8 mouse cellular contexts compared by ENCODE assay signal in genomic region chr2:129873489-129873888, GRCm38 (mm10).
DNase-seq lines count a peak whose midpoint lies in the region; ATAC-seq and TF ChIP-seq lines count a peak whose summit lies in the region.

No protein-coding gene starts in this region.

- no peak for DNase-seq in Patski (ENCODE audit: low read depth, low spot score)
- DNase-seq in cerebellum, adult 11-12 months: peak; percentile 89
- DNase-seq in forelimb bud, embryonic 11.5 days (ENCODE audit: low read depth, low spot score): peak; percentile 74
- DNase-seq in hindbrain, embryonic 14.5 days (ENCODE audit: low spot score): peak; percentile 90
- DNase-seq in layer of hippocampus, postnatal 36 days: peak; percentile 79 to 83
- peak; percentile 82 for DNase-seq in right cerebral cortex, postnatal 14 days
- peak; percentile 46 for DNase-seq in yolk sac, embryonic 10.5 days (ENCODE audit: low spot score)

- peak; percentile 76 for ATAC-seq in Patski
- peak; percentile 84 for ATAC-seq in hindbrain, embryonic 14.5 days (ENCODE audit: low FRiP score)
- ATAC-seq in megakaryocyte-erythroid progenitor cell, adult 5-6 weeks (replicated peaks; ENCODE audit: low FRiP score, low TSS enrichment, poor library complexity, severe bottlenecking): peak; percentile 87

- no peak overlapping the region for H3K4me3 ChIP-seq in hindbrain, embryonic 14.5 days (replicated peaks; ENCODE audit: low read length)

- WGBS in hindbrain, embryonic 14.5 days: 7% methylated on average over 5 of the region's 5 CpGs

- H3K36me3 ChIP-seq in hindbrain, embryonic 14.5 days (replicated peaks; ENCODE audit: control insufficient read depth, insufficient read depth): no peaks in the 10 kb centered on the region

- in situ Hi-C loops in Patski (cut with MboI; ENCODE audit: low pct_unique_long_range_greater_than_20kb): loop anchor here (5.0 to 10.0 kb wide), 2 partner anchors 196 to 379 kb away; no protein-coding TSS in a partner anchor

- no peak overlapping the region for H3K4me2 ChIP-seq in hindbrain, embryonic 14.5 days (replicated peaks)

- H3K9me3 ChIP-seq in hindbrain, embryonic 14.5 days (ENCODE audit: control insufficient read depth, low read length): no peaks in the 10 kb centered on the region

- no peak overlapping the region for H3K27ac ChIP-seq in hindbrain, embryonic 14.5 days

- no peaks in the 10 kb centered on the region for H3K27me3 ChIP-seq in Patski
- H3K27me3 ChIP-seq in hindbrain, embryonic 14.5 days (ENCODE audit: control insufficient read depth, insufficient read depth, low read length): no peaks in the 10 kb centered on the region

- POLR2A ChIA-PET in Patski (lab: Charles Lee): no interaction called here

- peak; percentile 94 for TF ChIP-seq CTCF in Patski (IDR thresholded peaks at IDR 0.05)

- H3K4me1 ChIP-seq in hindbrain, embryonic 14.5 days (replicated peaks; ENCODE audit: control insufficient read depth, insufficient read depth, low read length): 0 out of 2 replicates have a peak, but pooled peaks cover 2% of the 10 kb centered on the region

- CTCF ChIA-PET in Patski (lab: Charles Lee): no interaction called here

- H3K9ac ChIP-seq in hindbrain, embryonic 14.5 days: no peak overlapping the region
